Mouse (Mus musculus) gastrocnemius, adult 18-20 months (tissue): ENCODE results near the gene Chrdl1. TPM values are rescaled to one million over a fixed set of nuclear protein-coding genes. Genes with fewer than 3 reads are reported as not detected.

Experiments used
- DNase-seq: peaks from one replicate; pipeline ENCODE4 v3.0.0; 2021; ENCODE audit warnings: low spot score
- long read RNA-seq, 2 experiments: library from polyadenylated mRNA; stranded (forward); transcript quantifications; one replicate each; pipeline ENCODE4 v2.0.0; 2021
- total RNA-seq, 2 experiments: library from RNA; stranded (reverse); gene quantifications; 2 replicates each; pipeline ENCODE4 v1.2.3; 2021

Chrdl1 gene
- total RNA-seq, result 1 to 10 TPM; 2.2 to 3.0 TPM
- long read RNA-seq, experiment 1, full-length matches to known transcripts, result 2 of 5 reads
- long read RNA-seq, experiment 1, partial matches to known transcripts, result 0 of 5 reads
- long read RNA-seq, experiment 1, other reads (novel, unspliced or antisense), result 3 of 5 reads
- long read RNA-seq, experiment 2, result 0 reads

- DNase-seq, result peak; percentile 0
Measured at GRCm38 (mm10) chrX:143393791-143394369, at the start of gene Chrdl1. Chrdl1 (minus strand) TSS chrX:143394262.

GRCm38 (mm10) chrX:143442638-143443037 lies 48.6 kb upstream of the Chrdl1 start:
- no peak for DNase-seq

- DNase-seq, result no peak
Measured at GRCm38 (mm10) chrX:143404601-143405000, 10.5 kb upstream of the Chrdl1 start.

GRCm38 (mm10) chrX:143366256-143366959 lies 27.7 kb downstream of the Chrdl1 start:
- no peak for DNase-seq

- no peak for DNase-seq
Measured at GRCm38 (mm10) chrX:143347227-143347626, 46.8 kb downstream of the Chrdl1 start.

- no peak for DNase-seq
Measured at GRCm38 (mm10) chrX:143346739-143347138, 47.3 kb downstream of the Chrdl1 start.

- DNase-seq, result peak; percentile 2
Measured at GRCm38 (mm10) chrX:143344509-143345495, 49.3 kb downstream of the Chrdl1 start.

GRCm38 (mm10) chrX:143338156-143338555 lies 55.9 kb downstream of the Chrdl1 start:
- no peak for DNase-seq

- no peak for DNase-seq
Measured at GRCm38 (mm10) chrX:143337561-143337960, 56.5 kb downstream of the Chrdl1 start.

- no peak for DNase-seq
Measured at GRCm38 (mm10) chrX:143336661-143337060, 57.4 kb downstream of the Chrdl1 start.

- DNase-seq, result no peak
Measured at GRCm38 (mm10) chrX:143335846-143336245, 58.2 kb downstream of the Chrdl1 start.

- no peak for DNase-seq
Measured at GRCm38 (mm10) chrX:143313166-143313565, 80.9 kb downstream of the Chrdl1 start.

GRCm38 (mm10) chrX:143294726-143295125 lies 99.3 kb downstream of the Chrdl1 start:
- no peak for DNase-seq

GRCm38 (mm10) chrX:143275202-143275601 lies 118.9 kb downstream of the Chrdl1 start:
- peak; percentile 2 for DNase-seq

GRCm38 (mm10) chrX:143250709-143251108 lies 143.4 kb downstream of the Chrdl1 start:
- DNase-seq, result no peak

Other genes with a start within 250 kb of the Chrdl1 start
- under 1 TPM; 0.05 to 0.31 TPM for gene Pak3, start 124.3 kb upstream of the Chrdl1 start, total RNA-seq